Mouse (Mus musculus) heart, postnatal 0 days (tissue): Measurements from ENCODE around the gene Ak6.

Experiments
- CTCF ChIP-seq: IDR thresholded peaks from 2 replicates; pipeline ENCODE4 v1.5.1; 2016; ENCODE audit warnings: antibody characterized with exemption, control low read depth, low read depth
- EP300 ChIP-seq: IDR thresholded peaks from 2 replicates; pipeline ENCODE4 v1.6.1; 2016; ENCODE audit warnings: antibody characterized with exemption, low read depth

DNA sequence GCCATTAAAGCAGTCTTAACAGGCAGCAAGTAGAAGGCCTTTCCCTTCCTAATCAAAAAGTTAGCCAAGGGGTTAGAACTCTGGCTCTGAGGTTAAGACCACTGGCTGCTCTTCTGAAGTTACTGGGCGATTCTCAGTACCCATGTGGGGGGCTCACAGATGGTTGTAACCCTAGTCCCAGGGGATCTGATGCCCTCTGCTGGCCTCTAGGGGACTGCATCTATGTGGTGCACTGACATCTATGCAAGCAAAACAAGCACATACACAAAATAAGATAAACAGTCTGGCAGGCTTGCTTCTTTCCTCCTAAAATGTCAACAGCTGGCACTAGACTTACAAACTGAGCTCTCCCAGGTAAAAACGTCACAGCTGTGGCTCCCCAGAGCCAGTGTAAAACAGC lies 37.9 kb upstream of the Ak6 start:
- TF ChIP-seq EP300 (no peak), CTCF (no peak)
